Mouse (Mus musculus): ENCODE measurements at regions not wholly inside any gene's neighbourhood (a gene's known extent, or its start where the extent isn't known, plus 50 kb on each side); places are given as distances from the start of the nearest gene placed in this dataset.

DNA sequence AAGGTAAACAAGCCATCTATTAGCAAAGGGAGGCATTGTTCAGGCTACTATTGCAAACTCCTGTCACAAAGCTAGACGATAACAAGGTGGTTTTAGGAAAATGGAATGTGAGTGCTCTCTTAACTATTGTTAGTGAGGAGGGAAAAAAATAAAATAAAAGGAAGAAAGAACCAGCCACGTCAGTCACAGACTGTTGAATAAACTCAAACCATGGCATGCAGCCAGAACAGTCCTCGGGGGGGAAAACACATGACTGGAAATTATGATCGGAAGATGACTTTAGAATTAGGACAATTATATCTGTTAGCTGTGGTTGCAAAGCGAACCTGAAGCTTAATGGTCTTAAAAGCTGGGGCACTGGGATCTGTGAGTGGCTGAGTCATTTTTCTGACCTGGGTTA, 524.1 kb downstream of the Tbc1d22a start:
- peak; percentile 6 for DNase-seq

- peak; percentile 8 for DNase-seq
These were observed 524.5 kb downstream of the Tbc1d22a start for GRCm38 (mm10) chr15:86738776-86739175.

- DNase-seq: no peak
These were observed 537.3 kb downstream of the Tbc1d22a start for GRCm38 (mm10) chr15:86751436-86752136.

DNA sequence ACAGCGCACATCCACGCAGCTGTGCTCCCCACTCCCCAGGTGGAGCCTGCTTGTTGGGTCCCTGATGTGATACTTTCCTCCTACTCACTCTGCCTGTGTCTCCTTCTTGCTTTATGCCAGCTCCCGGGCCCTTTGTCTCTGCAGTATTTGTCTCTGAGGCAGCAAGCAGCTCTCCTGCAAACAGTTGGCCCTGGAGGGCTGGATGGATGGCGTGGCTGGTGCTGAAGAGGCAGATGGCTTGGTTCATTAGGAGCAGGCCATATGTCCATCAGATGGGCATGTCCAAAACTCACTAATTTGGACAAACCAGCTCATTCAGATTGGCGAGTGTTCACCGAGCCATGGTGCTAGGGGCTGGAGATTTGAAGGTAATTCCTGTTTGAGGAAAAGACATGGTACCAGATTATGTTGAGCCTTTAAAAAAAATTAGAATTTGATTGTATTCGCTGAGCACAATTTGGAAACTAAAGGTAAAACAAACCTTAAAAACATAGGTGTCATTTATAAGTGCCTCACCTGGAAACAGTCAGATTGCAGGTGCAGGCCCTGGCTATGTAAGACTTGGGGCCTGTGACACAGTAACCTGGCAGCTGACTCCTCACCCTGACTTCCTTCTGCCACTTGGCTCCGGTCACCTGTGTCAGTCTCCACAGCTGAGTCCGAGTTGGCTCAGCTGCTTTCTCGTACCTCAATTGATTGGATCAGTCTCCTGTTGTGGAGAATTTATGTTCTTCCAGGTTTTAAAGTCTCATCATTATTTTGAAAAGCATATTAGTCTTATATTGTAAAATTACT, 549.5 kb downstream of the Tbc1d22a start:
- DNase-seq: no peak

DNA sequence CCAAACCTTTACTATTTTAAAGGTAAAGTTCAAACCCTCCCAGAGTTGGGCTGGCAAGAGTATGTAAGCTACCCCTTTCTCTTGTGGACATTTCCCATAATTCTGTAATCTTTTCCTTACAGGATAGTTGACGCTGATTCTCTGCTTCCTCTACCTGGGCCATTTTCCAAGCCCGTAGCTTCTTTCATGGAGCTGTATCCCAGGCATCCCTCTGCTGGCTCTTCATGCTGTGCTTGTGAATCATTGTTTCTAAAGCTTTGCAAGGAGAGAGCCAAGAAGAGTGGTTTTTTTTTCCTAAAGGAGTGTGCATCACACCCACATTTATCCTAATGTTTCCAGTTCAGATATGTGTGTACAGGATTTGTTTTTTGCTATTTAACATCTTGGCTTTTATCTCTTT, 553.4 kb downstream of the Tbc1d22a start:
- DNase-seq: no peak

DNA sequence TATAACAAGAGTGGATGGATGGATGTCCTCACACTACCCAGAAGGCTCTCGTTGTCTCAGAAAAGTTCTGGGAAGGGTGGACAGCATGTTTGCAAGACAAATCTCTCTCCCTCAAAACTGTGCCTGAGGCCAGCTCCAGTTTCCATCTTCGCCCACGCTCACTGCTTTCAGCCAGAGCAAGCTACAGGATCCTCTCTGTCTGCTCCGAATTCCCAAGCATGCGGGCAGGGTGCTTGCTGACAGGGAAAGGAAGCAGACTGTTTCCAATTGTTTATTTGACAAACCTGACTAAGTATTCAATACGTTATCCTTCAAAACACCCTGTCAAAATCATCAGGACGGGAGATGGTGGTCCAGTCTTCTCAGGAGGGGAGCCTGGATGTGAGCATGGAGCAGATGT, 558.8 kb downstream of the Tbc1d22a start:
- no peak for DNase-seq

DNA sequence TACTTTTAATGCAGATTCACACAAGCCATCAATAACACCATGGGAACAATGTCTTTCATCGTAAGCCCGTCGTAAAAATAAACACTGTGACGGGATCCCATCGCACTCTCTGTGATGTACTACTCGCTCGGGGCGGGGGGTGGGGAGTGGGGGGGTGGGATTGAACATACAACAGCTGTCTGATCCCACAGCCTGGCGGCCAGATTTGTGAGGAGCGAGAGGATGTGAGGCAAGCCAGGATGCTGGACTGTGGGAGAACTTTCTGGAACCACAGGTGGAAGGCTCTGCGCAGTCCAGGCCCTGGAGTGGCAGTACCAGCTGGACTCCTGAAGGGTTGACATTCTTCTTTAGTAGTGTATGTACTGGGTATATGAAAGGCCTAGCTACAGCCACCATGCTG, 563.7 kb downstream of the Tbc1d22a start:
- DNase-seq: no peak

DNA sequence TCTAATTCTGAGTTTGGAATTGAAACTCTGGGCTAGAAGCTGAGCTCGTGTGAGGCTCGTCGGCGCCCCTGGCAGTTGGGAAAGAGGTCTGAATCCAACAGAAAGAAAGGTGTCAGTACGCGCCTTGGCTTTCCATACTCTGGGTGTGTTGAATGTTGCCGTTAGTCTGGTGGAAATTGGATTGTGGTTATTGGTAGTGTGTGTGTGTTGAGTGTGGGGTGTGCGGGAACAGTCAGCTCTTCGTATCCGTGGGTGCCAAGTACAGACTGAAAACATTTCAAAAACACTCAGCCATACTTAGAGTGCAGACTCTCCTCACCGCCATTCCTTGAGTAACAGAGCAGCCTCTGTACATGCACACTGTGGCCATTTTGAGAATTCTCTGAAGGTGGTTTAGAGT, 566.9 kb downstream of the Tbc1d22a start:
- DNase-seq: no peak

- DNase-seq: no peak
These were observed 580.5 kb downstream of the Tbc1d22a start for GRCm38 (mm10) chr15:86794716-86795115.

- DNase-seq: no peak
These were observed 584.4 kb downstream of the Tbc1d22a start for GRCm38 (mm10) chr15:86798474-86799178.

GRCm38 (mm10) chr15:86807296-86808080, 593.2 kb downstream of the Tbc1d22a start:
- DNase-seq: no peak

GRCm38 (mm10) chr15:86811821-86812220, 597.6 kb downstream of the Tbc1d22a start:
- no peak for DNase-seq

DNA sequence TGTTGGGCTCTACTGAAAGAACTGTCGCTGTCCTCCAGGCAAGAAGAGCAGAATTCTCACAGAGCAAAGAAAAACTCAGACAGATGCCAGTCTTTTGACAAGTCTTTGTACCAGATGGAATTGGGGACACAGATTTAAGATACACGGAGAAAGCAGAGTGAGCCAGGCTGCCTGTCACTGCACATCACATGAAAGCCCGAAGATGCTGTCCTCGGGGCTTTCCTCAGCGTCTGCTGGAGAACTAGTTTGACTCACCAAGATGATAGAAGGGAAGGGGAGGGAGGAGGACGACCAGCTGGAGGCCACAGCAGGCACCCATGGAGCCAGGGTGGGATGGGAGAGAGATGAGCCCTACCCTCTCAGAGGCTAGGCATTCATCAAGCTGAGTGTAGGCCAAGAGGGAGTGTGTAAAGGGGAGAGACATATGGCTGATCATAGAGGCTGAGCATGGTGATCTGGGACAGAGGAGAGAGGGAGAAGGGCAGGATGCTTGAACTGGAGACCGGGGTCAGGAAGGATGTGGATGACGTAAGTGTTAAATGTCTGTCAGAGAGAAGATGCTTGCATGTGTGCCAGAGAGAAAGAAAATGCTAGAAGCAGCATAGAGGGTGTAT, 600.7 kb downstream of the Tbc1d22a start:
- no peak for DNase-seq

- DNase-seq: peak; percentile 6
These were observed 621.7 kb downstream of the Tbc1d22a start for GRCm38 (mm10) chr15:86835996-86836395.

DNA sequence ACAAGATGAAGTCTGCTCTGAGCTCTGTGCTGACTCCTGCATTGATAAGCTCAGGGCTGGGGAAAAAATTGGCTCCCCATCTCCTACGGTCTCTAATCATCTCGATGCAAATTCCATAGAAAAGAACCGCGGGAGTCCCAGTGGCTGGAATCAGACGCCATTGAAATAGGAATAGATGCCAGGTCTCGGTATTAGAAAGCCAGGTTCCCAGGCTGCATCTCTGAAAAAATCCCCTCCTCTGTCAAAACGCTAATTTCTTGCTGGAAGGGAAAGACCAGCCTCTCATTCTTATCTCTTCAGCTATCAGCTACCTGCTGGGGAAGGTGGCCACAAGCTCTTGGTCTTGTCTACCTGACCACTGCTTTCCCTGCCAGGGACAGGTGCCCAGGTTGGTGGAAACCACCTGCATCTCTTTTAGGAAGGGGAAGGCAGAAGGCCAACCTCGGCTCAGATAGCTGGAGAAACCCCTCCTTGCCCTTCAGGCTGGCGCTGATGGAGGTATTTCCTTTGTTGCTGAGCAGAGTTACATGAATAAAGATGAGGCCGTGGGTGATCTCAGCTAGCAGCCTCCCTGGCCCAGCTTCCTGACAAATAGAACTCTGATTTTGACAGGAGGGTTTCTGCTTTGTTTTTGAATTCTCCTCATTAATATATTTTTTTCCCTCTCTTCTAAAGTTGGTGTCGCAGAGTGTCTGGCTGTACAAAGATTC, 638.1 kb downstream of the Tbc1d22a start:
- DNase-seq: no peak

- DNase-seq: no peak
These were observed 644.2 kb downstream of the Tbc1d22a start for GRCm38 (mm10) chr15:86858356-86858906.

DNA sequence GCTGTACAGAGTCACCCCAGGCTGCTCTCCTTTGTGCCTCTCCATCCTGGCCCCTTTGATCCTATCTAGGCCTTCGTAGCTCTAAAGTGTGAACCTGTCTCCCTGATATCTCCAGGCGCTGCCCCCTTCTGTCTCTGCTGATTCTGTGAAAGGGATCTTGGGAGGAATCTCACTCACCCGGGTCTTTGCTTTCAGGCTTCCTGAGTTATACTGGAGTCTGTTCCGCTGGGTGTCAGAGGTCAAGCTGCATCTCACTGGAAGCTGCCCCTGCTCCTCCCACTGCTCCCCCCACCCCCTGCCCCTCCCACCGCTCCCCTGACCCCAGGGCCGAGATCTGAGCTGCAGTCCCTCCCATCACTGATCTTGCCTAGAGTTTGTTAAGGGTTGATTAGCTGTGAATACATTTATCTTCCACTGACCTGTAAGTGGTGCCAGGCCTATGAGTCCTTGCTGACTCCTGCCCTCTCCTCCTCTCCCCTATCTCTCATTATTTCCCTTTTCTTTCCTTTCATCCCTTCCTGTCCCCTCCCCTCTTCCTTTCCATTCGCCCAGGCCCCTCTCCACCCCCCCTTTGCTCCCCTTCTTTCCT, 661.6 kb downstream of the Tbc1d22a start:
- DNase-seq: no peak

DNA sequence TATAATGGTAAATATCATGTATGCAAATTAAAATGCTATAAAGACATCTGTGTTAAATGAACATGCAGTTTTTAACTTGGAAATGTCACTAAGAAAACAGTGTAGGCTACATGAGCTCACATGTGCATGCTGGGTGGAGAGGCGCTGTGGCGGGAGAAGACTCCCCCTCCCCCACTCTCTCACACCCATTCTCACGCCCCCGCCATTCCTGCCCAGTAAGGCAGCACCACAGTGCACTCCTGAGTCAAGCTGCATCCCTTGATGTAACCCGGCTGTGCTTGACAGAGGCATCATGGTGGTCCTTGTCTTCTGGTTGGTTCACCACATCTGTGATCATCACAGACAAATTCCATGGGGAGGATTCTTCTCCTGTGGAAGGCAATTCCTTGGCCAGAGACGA, 647.1 kb upstream of the Fam19a5 start:
- no peak for DNase-seq

DNA sequence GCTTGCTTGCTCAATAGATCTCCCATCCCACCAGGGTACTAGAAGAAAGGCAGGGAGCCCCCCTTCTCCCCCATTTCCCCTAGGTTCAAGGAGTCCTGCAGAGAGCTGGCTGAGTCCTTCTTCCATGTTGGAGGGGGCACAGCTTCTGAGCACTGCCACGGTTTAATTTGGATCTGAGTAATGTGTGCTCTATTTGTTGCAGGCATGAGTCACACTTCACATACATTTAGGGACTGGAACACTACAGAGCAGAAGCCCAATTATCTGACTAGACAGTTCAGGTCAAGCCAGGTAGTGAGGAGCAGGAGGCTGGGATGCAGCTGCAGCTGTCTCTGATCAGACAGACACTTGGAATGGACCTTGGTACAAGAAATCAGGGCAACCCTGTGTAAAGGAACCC, 644.1 kb upstream of the Fam19a5 start:
- DNase-seq: no peak

GRCm38 (mm10) chr15:86903006-86903405, 641.1 kb upstream of the Fam19a5 start:
- DNase-seq: no peak

GRCm38 (mm10) chr15:86913276-86913675, 630.8 kb upstream of the Fam19a5 start:
- no peak for DNase-seq
